Mouse (Mus musculus) heart, postnatal 0 days (tissue): ENCODE data around the gene Pam.

ENCODE experiments used
- CTCF ChIP-seq: IDR thresholded peaks from 2 replicates; pipeline ENCODE4 v1.5.1; 2016; ENCODE audit warnings: antibody characterized with exemption, control low read depth, low read depth
- EP300 ChIP-seq: IDR thresholded peaks from 2 replicates; pipeline ENCODE4 v1.6.1; 2016; ENCODE audit warnings: antibody characterized with exemption, low read depth

DNA sequence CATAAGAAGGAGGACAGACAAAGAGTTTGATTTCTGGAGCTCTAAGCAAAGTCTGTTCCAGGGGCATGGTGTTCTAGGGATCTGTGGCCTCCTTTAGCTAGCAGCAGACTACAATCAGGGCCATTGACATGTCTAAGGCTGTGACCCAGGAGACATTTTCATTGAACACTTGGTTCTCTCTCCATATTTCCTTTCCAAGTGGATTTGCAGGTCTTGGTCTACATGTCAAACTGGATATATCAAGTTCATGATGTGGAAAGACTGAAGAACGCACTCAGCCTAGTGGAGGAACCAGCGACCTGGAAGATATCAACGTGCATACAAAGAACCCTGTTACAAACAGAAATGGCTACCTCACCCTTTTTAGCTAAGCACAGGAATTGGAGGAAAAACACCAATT is 156.9 kb downstream of the Pam start:
- TF ChIP-seq CTCF = no peak
- TF ChIP-seq EP300 = no peak
